Mouse (Mus musculus) induced T-regulatory cell, adult 2 months (primary cell): ENCODE data around the gene Akap2.

Experiments used
- DNase-seq: peaks from one replicate; pipeline ENCODE4 v3.0.0-alpha.2; 2012; ENCODE audit warnings: low read depth

Akap2 gene

DNA sequence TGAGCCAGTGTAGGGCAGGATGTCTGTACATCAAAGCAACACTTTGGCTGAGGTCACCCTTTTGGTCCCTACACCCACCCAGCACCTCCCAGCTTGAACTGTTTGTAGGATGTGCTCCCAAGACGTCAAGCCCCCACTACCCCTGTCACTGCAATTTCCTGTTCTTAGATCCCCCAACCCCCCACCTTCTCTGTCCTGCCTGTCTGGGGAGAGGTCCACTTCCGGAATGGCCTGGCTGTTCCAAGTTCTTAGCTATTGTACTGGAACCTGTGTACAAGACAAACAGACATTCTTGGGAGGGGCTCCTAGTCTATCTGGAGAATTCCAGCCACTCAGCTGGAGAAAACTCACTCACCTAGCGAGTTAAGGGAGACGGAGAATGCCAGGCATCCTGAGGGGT lies 116.7 kb downstream of the Akap2 start:
- DNase-seq: no peak

DNA sequence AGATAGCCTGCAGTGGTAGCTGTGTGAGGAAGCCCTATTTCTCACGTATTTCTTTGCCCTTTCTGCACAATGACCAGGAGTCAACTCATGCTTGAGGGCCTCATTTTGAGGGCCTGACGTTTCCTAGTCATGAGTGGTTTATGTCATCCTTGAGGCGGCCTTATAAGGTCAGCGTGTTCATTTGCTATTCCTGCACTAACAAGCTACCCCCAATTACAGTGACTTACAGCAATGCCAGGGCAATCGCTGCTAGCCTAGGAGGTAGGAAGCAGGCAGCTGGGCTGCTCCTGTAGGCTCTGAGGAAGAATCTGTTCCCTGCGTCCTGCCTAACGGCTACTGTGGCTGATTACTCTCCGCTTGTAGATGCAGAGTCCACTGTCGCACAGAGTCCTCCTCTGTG lies 119.6 kb downstream of the Akap2 start:
- DNase-seq: no peak

DNA sequence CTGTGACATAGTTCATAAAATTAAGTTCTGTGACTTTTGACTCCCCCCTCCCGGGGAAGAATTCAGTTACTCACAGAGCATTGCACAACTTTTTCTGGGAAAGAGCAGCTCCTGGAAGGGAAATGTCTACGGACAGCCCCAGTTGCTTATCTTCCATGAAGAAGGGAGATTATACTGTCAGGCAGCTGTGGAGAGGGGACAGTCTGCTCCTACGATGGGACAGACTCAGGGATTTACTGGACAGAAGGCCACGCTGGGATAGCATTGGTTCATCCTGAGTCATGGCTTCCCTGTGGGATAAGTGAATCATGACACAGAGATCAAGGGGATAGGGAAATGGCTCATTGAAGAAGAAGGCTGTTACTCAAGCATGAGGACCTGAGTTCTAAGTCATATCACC lies 121.9 kb downstream of the Akap2 start:
- no peak for DNase-seq

DNA sequence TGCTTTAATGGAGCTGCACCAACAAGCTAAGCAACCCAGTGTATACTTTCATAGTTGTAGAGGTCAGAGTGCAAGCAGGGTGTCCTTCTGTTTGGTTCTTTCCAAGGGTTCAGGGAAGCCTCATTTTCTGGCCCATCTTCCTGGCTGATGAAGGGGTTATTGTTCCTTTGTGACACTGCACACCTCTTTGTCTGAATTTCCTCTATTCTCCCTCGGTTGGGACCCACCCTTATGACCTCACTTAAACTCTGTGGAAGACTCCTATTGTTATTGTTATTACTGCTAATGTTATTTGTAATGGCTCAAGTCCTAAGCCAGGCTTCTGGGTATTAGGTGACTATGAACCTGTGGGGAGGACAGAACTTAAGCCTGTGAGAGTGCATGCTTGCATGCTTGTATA lies 124.5 kb downstream of the Akap2 start:
- no peak for DNase-seq

DNA sequence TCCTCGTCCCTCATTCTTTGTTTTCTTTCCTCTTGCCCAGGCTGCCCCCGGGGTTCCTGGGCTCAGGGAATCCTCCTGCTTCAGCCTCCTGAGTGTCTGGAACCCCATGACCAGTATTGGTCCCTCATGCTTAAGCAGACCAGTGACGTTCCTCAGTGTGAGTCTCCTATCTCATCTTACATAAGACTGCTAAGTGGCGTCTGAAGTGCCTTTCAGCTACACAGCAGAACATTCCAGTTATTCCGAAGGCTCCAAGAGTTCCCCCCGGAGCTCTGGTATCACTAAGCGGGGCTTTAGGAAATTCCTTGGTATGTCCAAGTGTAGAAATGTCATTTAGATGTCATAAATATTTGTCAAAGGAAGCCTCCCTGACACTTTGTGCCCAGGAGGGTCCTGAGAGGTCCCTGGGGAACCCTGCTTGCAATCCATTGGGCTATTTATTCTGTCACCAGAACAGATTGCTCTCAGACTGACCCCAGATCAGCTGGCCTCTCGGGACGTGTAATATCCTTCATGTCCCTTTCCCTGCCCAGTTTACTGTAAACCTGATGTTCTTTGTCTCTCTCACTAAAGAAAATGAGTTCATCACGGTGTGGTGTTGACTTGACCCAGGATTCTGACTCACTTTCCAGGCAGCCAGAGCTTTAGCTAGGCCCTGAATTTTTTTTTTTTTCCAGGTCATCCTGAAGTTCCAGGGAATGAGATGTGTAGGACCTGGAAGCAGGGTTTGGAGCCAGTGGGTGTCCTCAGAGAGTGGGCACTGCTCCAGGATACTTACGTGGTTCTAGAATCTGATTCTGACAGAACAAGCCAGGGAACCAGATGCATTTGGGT lies 125.2 kb downstream of the Akap2 start:
- no peak for DNase-seq

DNA sequence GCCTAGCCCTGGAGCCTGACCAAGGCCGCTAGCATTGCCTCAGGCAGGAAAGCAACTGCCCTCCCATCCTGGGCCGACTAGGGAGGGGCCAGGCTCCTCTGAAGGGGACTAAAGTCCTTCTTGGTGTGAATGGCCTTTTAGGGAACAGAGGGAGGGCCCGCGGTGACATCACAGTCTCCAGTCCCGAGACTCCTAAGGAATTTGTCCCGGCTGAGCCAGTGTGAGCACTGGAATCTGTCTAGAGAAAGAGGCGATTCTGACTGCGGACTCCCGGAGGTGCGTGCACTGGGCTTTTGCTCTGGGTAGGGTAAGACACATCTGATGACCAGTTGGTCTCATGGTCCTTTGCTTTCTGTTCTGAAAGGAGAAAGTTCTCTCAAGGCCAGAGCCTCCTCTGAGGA lies 127.6 kb downstream of the Akap2 start:
- DNase-seq: no peak

DNA sequence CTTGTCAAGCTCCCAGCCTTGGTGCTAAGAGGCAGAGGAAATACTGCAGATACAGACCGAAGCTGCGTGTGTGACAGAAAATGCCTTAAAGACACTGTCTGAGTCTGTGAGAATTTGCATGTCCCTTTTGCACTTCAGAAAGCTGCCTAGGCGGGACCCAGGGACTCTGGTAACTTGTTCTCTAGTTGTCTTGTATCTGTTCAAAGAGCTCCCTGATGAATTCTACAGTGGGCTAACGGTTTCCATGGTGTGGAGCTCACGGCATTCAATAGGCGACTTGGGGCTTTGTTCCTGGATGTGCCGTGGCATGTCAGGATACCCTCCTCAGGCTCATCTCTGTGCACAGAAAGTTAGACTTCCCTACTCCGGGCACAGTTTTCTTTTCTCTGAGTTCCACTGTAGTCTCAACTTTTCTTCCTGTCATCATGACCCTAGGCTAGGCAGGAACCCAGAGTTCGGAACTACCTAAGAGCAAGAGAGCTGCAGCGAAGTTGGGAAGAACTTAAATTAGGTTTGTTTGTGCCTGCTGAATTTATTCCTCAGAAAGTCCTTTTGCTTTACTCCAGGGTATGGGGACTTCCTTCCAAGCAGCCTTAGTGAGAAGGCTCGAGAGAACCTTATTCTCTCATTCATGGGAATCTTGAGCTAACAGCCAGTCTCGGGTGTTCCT lies 128.2 kb downstream of the Akap2 start:
- DNase-seq: no peak

DNA sequence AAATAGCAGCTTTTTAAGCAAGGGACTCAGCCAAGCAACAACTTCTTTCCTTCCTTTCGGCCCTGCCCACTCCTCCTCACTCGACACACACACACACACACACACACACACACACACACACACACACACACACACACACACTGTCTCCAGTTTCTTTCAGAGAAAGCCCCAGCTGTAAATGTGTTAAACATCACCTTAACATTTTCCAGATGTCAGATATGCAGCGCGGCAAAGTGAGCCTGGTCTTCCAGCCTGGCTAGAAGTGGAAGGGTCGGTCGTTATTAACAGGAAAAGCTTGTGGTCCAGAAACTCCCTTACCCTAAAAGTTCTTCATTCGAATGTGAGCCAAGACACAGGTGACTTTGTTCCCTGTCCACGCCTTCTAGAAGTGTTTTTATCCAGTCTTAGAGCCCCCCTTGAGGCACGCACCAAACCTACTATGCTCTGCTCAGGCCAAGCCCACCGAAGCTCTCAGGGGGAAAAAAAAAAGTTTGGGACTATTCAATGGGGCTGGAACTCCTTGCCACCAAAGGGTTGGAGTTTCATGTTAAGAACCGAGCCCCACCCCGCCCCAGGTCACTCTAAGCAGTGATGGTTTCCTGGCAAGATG lies 129.0 kb downstream of the Akap2 start:
- no peak for DNase-seq

DNA sequence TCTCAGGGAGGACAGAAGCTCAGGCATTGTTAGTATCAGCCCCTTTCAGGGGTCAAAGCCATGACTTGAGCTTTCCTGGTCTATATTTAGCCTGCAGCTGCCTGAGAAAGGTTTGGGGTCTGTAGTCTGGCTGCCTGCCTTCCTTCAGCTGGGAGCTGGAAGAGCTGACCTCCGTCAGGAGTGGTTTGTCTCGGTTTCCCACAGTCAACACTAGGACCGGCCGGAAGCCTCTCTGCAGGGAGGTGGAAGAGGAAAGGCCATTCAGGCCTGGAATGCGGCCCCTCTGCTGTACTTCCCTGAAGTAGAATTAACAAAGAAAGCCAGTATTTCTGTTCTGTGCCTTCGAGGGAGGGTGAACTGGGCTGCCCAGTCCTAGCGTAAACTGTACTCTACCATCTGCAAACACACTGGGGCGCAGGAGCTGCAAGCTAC lies 129.6 kb downstream of the Akap2 start:
- no peak for DNase-seq

DNA sequence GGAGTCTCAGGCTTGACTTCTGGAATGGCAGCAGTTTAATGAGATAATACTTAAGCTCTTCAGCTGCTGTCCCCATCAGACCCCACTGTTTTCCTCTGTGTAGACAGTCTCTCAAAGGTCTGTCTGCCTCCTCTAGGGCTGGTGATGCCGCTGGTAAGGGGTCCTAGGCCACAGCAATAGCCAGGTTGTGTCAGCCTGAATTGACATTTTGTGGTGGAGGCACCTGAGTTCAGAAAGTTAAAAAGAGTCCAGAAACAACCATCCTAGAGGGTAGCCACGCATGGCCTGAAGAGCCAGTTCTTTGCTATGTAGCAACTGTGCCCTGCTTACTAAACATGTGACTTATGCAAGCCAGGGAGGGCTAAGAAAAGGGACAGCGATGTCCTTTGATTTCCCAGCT lies 130.2 kb downstream of the Akap2 start:
- DNase-seq: no peak

DNA sequence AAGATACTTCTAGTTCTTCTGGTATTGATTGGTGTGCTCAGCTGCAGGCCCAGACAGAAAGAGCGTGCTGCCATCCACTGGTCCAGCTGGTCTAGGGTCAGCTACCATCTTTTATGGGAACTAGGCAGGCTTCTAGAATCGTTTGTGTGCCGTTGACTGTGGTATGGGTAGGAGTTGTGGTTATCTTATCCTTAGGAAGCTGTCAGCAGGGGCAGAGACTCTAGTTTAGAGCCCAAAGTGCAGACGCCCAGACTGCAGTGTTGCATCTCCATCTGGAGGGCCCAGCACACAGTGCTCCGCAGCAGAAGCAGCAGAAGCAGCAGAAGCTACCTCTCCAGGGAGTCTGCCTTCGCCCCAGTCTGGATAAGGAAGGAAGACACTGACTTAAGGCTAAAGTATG lies 132.0 kb downstream of the Akap2 start:
- DNase-seq: no peak

DNA sequence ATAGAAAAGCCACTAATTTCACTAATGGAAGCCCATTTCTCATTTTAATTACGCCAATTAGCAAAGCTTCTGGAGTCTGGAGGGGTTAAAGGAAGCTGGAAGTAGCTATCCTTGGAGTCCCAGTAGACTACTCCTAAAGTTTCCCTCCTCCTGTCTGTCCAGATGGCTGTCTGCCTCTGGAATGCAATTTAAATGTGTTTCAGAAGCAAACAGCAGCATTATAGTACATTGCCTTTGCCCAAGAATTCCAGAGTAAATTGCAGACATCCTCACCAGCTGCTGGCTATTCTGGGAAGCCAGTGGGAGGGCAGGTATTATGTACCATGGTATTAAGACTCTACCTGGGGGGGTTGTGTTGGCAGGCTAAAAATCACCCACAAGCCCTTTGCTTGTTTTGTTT lies 134.3 kb downstream of the Akap2 start:
- no peak for DNase-seq

DNA sequence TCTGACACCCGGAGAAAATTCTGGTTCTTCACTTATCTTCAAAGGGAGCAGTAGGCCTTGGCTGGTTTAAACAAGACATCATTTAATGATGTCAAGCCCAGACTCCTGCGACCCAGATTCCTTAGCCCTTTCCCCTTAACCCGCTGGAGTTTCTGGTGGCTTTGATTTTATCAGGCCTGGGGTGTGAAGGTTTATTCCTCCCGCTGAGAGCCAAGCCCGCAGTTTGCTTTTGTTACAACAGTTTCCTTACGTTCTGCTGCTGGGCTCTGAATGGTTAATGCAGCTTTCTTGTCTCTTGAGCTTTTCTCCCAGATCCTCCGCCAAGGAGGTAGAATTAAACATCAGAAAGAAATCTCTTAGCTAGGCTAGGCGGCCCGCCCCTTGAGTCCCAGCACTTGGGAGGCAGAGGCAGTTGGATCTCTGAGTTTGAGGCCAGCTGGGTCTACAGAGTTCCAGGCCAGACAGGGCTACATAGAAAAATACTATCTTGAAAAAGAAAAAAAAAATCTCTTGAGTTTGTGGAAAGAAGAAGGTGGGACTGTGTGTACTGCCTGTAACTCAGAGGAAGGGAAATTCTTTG lies 135.1 kb downstream of the Akap2 start:
- DNase-seq: no peak

DNA sequence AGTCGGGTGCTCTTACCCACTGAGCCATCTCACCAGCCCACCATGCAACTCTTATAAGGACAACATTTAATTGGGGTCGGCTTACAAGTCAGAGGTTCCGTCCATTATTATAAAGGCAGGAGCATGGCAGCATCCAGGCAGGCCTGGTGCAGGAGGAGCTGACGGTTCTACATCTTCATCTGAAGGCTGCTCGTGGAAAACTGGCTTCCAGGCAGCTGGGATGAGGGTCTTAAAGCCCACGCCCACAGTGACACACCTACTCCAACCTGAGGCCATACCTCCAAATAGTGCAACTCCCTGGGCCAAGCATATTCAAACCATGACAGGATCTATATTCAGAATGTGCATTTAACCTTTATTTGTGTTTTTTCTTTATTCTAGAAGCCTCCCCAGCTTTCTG lies 136.7 kb downstream of the Akap2 start:
- DNase-seq: no peak

DNA sequence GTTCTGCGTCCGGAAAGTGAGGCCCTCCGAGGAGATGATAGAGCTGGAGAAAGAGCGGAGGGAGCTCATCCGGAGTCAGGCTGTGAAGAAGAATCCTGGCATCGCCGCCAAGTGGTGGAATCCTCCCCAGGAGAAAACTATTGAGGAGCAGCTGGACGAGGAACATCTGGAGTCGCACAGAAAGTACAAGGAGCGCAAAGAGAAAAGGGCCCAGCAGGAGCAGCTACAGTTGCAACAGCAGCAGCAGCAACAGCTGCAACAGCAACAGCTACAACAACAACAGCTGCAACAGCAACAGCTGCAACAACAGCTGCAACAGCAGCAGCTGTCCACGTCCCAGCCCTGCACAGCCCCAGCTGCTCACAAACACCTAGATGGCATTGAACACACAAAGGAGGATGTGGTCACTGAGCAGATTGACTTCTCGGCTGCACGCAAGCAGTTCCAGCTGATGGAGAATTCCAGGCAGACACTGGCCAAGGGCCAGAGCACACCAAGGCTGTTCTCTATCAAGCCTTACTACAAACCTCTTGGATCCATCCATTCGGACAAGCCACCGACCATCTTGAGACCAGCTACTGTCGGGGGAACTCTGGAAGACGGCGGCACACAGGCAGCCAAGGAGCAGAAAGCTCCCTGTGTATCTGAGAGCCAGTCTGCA lies 138.0 kb downstream of the Akap2 start:
- no peak for DNase-seq

DNA sequence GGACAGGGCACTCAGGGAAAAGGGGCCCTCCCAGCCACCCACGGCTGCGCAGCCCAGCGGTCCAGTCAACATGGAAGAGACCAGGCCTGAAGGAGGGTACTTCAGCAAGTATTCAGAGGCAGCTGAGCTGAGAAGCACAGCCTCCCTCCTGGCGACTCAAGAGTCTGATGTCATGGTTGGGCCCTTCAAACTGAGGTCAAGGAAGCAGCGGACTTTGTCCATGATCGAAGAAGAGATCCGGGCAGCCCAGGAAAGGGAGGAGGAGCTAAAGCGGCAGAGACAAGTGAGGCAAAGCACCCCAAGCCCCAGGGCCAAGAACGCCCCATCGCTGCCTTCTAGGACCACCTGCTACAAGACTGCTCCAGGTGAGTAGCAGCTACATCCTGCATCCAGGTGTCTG lies 139.2 kb downstream of the Akap2 start:
- DNase-seq: no peak

DNA sequence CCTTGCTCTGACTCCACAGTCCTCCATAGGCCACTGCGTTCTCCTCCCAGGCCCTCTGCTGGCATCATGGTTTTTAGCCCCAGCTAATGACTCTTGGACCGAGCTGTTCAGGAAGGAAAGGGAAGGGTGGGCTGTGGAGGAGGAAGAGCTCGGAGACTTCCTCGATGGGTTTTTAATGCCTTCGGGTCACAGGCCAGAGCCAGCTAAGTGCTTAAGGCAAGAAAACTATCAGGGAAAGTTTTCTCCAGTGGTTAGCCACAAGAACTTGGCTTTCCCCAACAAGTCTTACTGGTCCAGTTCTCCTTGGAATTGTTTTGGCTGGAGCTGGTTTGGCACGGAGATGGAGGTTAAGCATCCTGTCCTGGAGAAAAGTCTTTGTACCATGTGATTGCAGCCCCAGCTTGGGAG lies 142.8 kb downstream of the Akap2 start:
- DNase-seq: no peak

DNA sequence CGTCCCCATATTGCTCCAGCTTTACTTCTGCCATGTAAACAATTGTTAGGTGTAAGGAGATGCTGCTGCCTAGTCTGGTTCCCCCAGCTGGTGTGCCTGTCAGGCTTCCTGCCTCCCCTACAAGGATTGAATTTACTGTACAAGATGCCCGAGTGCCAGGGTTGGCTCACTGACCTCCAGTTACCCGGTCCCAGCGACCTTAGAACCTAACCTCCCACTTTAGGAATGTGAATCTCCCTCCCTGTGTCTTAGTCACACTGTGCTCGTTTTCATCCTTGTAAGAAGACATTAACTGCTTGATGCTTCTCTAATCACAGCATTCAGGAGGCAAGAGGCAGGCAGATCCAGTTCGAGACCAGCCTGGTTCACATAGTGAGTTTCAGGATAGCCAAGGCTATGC lies 143.7 kb downstream of the Akap2 start:
- DNase-seq: no peak

DNA sequence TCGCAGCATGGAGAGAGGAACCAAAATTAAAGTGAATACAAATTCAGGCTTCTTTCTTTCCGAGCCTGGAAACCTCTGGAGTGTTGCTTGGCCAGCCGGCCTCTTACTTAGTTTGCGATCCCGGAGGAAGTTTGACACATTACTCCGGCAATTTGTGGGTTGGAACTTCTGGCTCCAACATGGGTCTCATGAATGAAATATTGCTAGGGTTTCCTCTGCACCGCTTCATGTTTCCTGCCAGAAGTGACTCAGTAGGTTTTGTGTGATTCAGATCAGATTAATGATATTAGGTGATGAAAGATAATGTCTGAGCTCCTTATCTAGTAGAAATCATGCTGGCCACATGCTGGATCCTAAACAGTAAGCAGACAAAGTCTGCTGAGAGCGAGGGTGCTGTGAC lies 144.4 kb downstream of the Akap2 start:
- no peak for DNase-seq

DNA sequence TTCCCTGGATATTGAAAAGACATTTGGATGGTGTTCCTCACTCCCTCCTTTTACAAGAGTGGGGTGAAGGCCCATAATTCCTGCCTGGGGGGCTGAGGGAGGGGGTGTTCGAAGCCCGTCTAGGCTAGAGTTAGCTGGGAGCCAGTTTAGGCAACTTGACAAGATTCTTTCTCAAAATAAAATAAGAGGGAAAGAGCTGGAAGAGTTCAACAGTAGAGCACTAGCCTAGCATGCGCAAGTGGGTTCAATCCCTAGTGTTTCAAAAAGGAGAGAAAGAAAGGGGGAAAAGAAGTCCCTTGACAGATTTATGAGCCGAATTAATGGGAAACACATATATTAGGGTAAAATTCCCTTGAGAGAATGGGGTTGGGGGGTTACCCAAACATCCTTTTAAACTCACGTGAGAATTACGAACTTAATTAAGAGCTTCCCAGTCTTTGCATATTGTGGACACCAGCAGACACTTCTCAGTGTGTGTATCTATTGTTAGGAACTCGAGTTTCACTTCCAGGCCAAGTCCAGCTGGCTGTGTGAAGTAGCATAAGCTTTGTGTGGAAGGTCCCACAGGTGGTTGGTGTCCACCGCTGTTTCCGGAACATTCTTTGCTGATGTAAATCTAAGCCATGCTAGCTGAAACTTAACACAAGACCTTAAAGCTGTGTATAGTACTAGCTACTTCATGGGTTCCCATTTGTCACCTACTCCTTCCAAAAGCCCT lies 145.0 kb downstream of the Akap2 start:
- DNase-seq: no peak

DNA sequence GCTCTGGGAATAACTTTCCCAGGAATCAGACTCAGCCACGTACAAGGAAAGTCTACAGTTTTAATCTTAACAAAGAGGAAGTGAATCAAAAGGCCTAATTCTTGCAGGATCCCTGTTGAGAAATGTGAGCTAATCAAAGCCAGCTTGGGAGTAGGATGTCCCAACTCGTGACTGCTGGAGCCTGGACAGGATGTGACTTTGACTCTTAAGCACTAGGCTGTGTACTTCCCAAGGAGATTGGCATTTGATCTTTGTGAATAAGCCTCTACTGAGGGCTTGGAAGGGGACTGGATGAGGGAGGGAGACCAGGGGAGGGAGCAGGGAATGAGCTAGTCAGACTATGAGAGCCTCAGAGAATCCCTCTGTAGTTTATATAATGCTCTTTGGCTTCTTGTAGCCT lies 148.6 kb downstream of the Akap2 start:
- no peak for DNase-seq

DNA sequence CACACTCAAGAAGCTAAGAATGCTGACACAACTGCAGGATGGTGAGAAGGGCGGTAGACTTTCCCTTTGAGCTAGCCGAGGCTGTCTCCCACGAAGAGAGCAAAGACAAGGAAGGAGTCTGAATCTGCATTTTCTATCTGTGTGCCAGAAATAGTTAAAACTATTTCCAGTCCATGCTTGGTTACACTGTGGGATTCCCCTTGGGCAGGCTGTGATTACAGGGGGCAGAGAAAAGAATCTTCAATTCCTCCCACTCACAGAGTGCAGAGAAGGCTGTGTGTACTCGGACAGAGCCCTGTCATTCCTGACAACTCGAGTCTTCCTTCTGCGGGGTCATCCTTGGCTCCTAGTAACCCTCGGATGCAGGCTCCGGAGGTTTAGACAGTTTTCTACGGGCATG lies 149.5 kb downstream of the Akap2 start:
- DNase-seq: no peak
